Mouse (Mus musculus) neural tube, embryonic 15.5 days (tissue): ENCODE measurements around the gene Asz1. TPM values are rescaled to one million over a fixed set of nuclear protein-coding genes. Genes with fewer than 3 reads are reported as not detected.

Source experiments
- polyA plus RNA-seq: library from polyadenylated mRNA; unstranded; fragments of >200 nt; fragmentation: Nextera tagmentation; extraction: Ambion mirVana; gene quantifications from 2 replicates; pipeline ENCODE4 v1.2.1, GENCODE M21; 2015

The Asz1 gene
- polyA plus RNA-seq, 1 experiment from 2014 or later, result not detected

Other genes starting within 250 kb of the Asz1 start
- 1.00 and 1.2 TPM in 2 replicates for gene Wnt2, start 78.5 kb downstream of the Asz1 start, polyA plus RNA-seq
- gene Cftr, start 61.6 kb upstream of the Asz1 start, polyA plus RNA-seq, result 0.41 and 1.1 TPM in 2 replicates